Mouse (Mus musculus) embryo, embryonic 10.5 days (tissue): ENCODE measurements around the gene Lemd2.

Experiments used
- DNase-seq: peaks from one replicate; pipeline ENCODE4 v3.0.0-alpha.2; 2015; ENCODE audit warnings: low spot score

The Lemd2 gene

GRCm38 (mm10) chr17:27188883-27189282 lies 15.4 kb downstream of the Lemd2 start:
- no peak for DNase-seq

DNA sequence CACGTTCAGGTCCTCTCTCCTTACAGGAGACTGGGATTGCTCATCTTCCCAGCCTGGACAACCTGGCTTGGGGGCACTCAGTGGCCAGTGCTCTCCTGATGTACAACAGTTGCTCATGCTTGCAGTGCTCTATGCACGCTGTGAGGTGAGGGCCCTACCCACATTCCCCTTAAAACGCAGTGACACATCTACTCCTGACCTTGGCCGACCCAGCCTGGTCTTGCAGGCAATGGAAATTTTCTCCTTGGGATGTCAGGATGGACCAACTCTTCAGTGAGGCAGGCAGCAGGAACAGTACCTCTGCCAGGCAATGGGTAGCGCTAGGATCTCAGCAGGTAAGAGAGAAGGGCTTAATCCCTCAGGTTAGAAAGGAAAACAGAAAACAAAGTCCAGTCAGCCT lies 17.2 kb downstream of the Lemd2 start:
- no peak for DNase-seq

GRCm38 (mm10) chr17:27186068-27186467 lies 18.2 kb downstream of the Lemd2 start:
- no peak for DNase-seq

- no peak for DNase-seq
These were observed 20.5 kb downstream of the Lemd2 start for GRCm38 (mm10) chr17:27183667-27184292.

DNA sequence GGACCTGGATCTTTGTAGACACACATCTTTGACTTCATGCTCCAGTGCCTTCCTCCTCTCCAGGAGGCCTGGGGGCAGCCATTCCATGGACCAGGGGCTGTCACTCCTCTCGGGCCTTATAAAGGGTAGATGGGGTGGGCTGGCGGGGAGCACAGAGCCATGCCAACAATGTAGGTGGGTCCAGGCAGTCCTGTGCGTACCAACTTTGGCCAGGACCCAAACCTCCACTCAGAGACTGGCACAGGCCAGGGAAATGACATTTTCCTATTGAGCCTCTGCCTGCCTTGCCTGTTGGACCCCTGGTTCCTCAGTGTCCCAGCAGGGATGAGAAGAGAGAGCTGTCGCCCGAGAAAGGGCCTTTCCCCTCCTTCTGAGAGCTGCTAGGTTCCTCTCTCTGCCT lies 21.9 kb downstream of the Lemd2 start:
- no peak for DNase-seq

GRCm38 (mm10) chr17:27181666-27182065 lies 22.6 kb downstream of the Lemd2 start:
- DNase-seq = no peak

DNA sequence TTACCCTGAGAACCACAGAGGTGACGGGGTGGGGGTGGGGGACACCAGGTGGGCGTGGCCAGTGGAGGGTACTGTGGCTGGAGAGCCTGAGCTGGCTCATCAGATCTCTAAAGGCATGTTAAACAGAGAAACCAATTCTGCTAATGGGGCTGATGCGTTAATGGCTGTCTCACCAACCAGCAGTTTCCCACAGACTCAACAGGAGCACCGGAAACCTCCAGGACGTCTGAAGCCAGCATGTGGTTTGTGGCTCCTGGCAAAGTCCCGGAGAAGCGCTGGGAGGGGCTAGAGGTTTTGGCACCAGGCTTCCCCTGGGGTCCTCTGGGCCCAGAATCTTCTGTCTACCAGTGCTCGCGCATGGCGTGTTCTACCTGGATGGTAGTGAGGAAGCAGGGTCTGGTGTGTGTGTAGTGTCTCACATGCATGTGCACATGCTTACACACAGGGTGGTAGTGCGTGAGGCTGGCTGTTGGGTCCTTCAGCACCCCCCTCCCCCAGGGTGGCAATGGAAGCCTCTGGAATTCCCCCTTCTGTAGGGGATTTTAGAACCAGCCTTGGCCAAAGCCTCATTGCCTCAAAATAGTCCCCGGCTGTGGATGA lies 24.5 kb downstream of the Lemd2 start:
- DNase-seq = no peak

DNA sequence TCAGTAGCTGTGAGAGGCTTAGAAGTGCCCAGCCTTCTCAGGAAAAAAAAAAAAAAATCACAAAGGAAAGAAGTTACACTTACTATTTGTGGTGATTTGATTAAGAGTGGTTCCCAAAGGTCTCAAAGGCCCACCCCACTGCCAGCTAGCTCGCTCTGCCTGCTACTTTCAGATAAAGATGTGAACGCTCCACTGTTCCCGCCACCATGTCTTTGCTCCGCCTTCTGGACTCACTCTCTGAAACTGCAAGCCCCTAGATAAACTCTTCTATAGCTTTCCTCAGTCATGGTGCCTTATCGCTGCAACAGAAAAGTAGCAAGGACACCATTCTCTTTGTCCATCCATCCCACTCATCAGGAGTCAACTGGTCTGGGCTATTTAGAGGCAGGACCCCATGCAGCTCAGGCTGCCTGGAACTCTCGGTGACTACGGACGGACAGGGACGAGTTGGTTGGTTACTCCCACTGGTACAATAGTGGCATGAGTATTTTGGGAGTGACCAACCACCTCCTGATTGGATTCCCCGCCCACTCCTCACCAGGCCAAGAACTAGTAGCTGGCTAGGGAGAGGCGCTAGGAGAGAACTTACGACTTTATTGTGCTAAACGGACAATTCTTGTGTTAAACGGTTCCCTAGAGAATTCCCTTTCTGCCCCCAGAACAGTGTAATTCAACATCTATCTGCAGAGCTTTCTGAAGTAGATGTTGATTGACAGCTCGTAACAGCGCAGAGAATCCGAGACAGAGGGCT lies 25.7 kb downstream of the Lemd2 start:
- DNase-seq = no peak

- DNase-seq = no peak
These were observed 26.2 kb downstream of the Lemd2 start for GRCm38 (mm10) chr17:27178019-27178418.

DNA sequence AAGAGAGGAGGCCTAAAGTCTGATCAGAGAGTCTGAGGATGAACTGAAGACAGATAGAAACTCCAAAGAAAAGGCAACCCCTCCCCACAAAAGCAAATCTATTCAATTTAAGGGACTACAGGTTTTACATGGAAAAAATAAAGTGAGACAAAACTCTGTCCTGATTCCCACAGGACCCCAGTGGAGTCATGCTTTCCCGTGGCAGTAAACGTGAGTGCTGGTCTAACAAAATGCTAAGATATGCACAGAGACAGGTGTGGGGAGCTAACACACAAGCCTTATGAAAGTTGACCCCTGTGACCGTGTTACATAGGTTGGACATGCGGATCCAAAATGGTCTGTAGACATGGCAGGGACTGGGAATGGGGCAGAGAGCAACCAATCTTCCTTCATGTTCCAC lies 27.5 kb downstream of the Lemd2 start:
- no peak for DNase-seq

DNA sequence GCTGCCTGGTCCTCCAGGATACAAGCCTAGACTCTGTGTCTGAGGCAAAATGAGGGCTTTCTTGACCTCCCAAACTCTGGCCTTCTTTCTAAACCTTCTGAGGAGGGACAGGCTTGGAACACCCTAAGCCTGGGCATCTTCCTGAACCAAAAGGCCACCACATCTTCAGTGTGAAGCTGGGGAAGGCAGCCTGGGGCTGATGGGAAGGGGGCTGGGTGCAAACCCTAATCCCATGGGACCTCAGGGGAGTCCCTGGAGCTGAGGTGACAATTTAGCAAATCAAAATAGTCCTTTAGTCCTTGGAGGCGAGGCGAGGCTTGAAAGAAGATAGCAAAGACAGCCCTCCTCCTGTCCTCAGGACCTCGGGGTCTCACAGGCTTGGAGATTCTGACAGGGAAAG lies 28.0 kb downstream of the Lemd2 start:
- no peak for DNase-seq

DNA sequence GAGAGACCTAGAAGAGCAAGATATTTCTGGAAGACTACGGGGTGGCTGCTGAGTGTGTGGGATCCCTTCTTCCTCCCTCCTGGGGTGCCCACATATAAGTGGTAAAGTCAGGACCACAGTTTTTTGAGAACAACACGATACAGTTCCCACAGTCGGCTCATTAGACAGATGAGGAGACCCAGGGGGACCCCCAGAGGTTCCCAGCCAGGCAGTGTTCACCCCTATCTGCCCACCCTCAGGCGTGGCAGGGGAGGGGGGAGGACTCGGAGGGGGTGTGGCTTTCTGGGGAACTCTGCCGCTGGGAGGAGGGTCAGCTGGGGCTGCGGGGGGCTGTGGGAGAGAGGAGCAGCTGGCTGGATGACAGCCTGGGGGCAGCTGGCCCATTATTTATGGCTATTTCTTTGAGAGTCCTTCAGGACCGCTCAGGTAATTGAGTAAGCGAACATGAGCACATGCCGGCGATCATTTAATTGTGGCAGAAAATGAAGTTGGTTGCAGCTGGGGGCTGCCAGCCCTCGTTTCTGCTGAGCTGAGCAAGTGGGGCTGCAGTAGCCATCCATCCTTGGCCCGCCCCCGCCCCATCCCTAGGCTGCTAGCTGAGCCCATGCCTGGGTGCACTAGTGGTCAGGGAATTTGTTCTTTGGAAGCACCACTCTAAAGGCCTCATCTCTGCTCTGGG lies 28.9 kb downstream of the Lemd2 start:
- peak; percentile 52 for DNase-seq

DNA sequence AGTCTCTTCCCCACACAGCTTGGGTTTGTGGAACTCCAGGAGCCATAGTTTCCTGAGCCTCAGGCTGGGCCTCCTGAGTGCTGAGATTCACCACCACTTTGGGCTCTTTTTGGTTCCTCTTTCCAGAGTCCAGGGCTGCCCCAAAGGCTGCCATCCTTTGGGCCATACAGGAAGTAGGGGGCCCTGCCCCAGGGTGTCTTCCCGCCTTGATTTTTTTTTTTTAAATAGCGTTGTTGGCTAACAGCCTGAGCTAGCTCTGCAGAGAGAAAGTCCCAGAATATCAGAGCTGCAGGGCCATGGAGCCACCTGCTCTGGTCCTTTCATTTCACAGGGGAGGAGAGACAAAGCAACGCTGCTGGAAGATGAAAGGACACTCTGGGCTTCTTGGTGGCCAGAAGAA lies 30.6 kb downstream of the Lemd2 start:
- no peak for DNase-seq

GRCm38 (mm10) chr17:27172459-27172858 lies 31.8 kb downstream of the Lemd2 start:
- DNase-seq = no peak

DNA sequence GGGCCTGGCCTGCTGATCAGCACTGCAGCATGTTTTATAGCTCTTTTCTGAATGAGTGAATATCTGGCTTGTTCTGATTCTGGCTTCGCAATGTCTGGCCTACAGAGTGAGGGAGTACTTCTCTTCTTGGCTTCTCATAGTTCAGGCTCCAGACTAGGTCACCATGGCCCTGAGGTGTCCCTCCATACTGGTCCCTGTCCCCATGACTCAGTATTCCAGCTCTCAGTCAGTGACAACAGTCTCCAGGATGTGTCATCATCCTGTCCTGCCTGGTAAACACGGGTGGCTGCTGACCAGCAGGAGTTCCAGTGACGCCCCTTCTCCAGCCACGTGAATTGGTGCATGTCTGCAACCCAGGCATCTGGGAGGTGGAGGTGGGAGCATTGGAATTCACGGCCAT lies 33.1 kb downstream of the Lemd2 start:
- DNase-seq = no peak

GRCm38 (mm10) chr17:27169952-27170695 lies 34.1 kb downstream of the Lemd2 start:
- DNase-seq = no peak

GRCm38 (mm10) chr17:27168569-27168968 lies 35.7 kb downstream of the Lemd2 start:
- no peak for DNase-seq

DNA sequence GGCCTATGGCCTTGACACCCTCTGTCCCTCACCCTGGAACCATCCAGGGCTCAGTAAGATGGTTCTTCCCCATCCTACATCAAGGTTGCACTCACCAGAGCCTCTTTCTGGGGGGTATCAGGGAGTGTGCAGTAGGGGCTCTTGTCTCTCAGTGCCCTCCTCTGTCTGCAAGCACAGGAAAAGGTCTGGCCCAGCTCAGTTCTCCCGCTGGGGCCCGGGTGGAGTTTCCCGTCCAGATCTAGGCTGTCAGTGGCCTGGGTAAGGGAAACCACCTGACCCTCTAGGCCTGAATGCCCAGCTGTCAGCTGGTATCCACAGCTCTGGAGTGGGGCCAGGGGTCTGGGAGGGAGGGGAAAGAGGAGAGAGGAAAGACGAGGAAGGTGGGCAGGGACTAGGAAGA lies 36.7 kb downstream of the Lemd2 start, which contains the start of gene Ip6k3:
Ip6k3 (minus strand) TSS at position 251 of the 400 bp plus-strand sequence.
- DNase-seq = no peak

GRCm38 (mm10) chr17:27166901-27167300 lies 37.4 kb downstream of the Lemd2 start:
- DNase-seq = no peak

DNA sequence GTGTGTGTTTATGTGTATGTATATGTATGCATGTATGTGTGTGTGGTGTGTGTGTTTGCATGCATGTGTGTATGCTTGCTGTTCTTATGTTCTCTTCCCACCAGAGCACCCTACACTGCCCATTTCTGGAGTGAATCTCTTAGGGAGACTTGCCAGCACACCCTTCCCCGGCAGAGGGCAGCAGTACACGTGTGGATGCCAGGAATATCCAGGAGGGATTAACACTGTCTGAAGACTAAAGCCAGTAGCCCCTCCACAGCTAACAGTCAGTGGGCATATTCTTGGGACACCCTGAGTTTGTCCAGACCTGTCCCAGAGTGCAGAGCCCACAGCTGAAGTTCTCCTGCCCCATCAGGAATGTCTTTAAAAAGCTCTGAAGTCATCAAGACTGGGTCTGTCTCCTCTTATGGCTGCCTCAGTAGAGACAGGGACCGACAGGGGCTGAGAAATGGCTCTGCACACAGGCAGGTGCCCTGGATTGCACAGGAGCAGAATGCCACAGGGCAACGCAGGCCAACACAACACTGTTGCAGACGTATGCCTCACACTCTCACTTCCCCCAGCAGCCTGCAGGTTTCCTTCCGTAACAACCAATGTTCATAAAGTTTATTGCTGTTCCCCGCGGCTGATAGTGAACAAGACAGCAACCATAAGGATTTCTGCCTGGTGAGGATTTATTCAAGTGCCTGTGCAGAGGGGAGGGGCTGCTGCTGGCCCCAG lies 39.1 kb downstream of the Lemd2 start:
- peak; percentile 66 for DNase-seq

- no peak for DNase-seq
These were observed 43.4 kb downstream of the Lemd2 start for GRCm38 (mm10) chr17:27160905-27161304.
